Mouse (Mus musculus): ENCODE results near the gene Fmn2. TPM values are rescaled to one million over a fixed set of nuclear protein-coding genes. Genes with fewer than 3 reads are reported as not detected.

Fmn2 gene
- polyA plus RNA-seq, 1 experiment, result 0.92 TPM

DNA sequence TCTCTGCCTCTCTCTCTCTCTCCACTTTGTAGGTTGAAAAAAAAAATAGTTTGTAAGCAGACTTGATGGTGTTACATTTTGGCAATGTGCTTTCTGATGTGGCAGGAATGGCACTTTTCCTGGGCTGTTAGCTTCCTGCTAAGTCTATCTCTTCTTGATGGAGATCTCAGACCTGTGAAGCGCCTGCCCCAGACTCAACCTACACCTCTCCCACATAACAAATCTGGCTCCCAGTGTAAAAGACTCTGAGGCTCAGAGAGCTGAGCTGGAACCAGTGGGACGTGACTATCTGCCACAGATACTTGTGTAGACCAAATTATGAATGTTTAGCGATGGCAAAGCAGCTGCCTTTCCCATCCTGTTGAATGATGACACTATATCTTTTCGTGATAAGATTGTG is 310.2 kb downstream of the Fmn2 start:
- Histone ChIP-seq H3K27ac (ENCODE audit: control insufficient read depth, insufficient read depth, low read depth, low read length, poor library complexity) (no peak overlapping the region), H3K4me1 (ENCODE audit: control insufficient read depth, insufficient read depth, low read length) (no peaks in the 10 kb centered on the region), H3K4me3 (replicated peaks; ENCODE audit: control insufficient read depth, low read depth, low read length) (no peak overlapping the region)
- TF ChIP-seq POLR2A (IDR thresholded peaks at IDR 0.05; ENCODE audit: borderline replicate concordance, control insufficient read depth, low read depth, low read length), result no peak
- no peak for TF ChIP-seq CTCF (IDR thresholded peaks at IDR 0.05; ENCODE audit: control insufficient read depth, insufficient read depth, low read length)
- 72% methylated on average over 4 of the region's 4 CpGs for WGBS

DNA sequence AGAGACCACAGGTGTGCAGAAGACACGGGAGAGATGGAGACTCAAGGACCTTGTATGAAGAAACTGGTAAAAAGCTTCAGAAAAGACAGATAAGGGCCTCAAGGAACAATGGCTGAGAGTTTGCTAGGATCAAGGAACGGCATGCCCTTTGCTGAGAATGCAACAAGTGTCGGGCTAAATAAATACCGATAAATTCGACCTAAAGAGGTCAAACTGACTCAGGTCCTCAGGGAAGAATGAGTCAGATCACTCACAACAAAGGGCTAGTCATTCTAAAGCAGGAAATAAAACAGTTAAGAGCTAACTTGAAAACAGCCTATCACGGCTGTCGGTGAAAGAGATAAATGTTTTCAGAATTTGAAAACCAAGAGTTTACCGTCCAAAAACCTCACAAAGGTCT is 324.9 kb downstream of the Fmn2 start:
- Histone ChIP-seq H3K27ac (ENCODE audit: control insufficient read depth, insufficient read depth, low read depth, low read length, poor library complexity) (no peak overlapping the region), H3K4me3 (replicated peaks; ENCODE audit: control insufficient read depth, low read depth, low read length) (no peak overlapping the region), H3K4me1 (ENCODE audit: control insufficient read depth, insufficient read depth, low read length) (no peaks in the 10 kb centered on the region)
- TF ChIP-seq POLR2A (IDR thresholded peaks at IDR 0.05; ENCODE audit: borderline replicate concordance, control insufficient read depth, low read depth, low read length) (no peak), CTCF (IDR thresholded peaks at IDR 0.05; ENCODE audit: control insufficient read depth, insufficient read depth, low read length) (no peak)
- WGBS, result 50% methylated on average over 8 of the region's 8 CpGs

DNA sequence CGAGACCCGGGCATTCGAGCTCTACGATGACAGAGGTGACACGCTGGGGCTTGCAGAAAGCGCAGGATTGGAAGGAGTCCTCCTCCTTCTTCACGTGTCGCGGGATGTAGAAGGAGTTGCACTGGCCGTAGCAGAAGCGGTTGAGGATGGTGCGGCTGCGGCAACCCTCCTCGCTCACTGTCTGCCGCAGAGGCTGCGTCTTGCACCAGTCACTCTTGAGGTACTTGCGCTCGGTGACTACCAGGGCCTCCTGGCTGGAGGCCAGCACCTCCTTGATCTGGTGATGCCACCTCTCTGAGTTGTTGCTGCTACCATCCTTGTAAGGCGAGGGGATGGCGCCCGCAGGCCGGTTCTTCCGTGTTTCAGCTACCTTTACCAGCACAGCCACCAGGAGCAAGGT is 335.2 kb downstream of the Fmn2 start:
- TF ChIP-seq POLR2A (IDR thresholded peaks at IDR 0.05; ENCODE audit: borderline replicate concordance, control insufficient read depth, low read depth, low read length), result no peak
- TF ChIP-seq CTCF (IDR thresholded peaks at IDR 0.05; ENCODE audit: control insufficient read depth, insufficient read depth, low read length), result no peak
- WGBS, result 90% methylated on average over 23 of the region's 23 CpGs
- Histone ChIP-seq H3K4me3 (replicated peaks; ENCODE audit: control insufficient read depth, low read depth, low read length) (no peak overlapping the region), H3K27ac (ENCODE audit: control insufficient read depth, insufficient read depth, low read depth, low read length, poor library complexity) (no peak overlapping the region), H3K4me1 (ENCODE audit: control insufficient read depth, insufficient read depth, low read length) (no peaks in the 10 kb centered on the region)

- 79% methylated on average over 6 of the region's 6 CpGs for WGBS
- Histone ChIP-seq H3K4me1 (ENCODE audit: control insufficient read depth, insufficient read depth, low read length) (no peaks in the 10 kb centered on the region), H3K27ac (ENCODE audit: control insufficient read depth, insufficient read depth, low read depth, low read length, poor library complexity) (no peak overlapping the region), H3K4me3 (replicated peaks; ENCODE audit: control insufficient read depth, low read depth, low read length) (no peak overlapping the region)
- TF ChIP-seq CTCF (IDR thresholded peaks at IDR 0.05; ENCODE audit: control insufficient read depth, insufficient read depth, low read length), result no peak
- TF ChIP-seq POLR2A (IDR thresholded peaks at IDR 0.05; ENCODE audit: borderline replicate concordance, control insufficient read depth, low read depth, low read length), result no peak
These were observed 343.2 kb downstream of the Fmn2 start for GRCm38 (mm10) chr1:174844786-174845185.

DNA sequence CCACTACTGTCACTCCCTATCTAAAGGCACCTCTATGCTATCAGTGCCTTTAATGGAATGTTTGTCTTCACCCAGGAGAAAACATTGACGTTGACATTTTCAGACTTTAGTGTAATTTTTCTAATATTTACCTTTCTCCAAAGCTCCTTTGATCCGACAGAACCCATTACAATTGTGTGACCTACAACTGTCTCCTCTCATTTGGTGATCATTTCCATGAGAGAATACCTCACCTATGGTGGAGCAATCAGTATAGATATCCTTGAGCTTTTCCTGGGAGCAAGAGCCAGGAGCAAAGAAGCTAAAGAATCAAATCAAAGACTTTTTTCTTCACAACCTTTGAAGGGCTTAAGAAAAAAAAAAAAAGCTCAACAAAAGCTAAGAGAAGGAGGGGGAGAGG is 354.6 kb downstream of the Fmn2 start:
- H3K4me3 ChIP-seq (replicated peaks; ENCODE audit: control insufficient read depth, low read depth, low read length), result no peak overlapping the region
- no peak overlapping the region for H3K27ac ChIP-seq (ENCODE audit: control insufficient read depth, insufficient read depth, low read depth, low read length, poor library complexity)
- no peaks in the 10 kb centered on the region for H3K4me1 ChIP-seq (ENCODE audit: control insufficient read depth, insufficient read depth, low read length)
- no peak for TF ChIP-seq CTCF (IDR thresholded peaks at IDR 0.05; ENCODE audit: control insufficient read depth, insufficient read depth, low read length)
- no peak for TF ChIP-seq POLR2A (IDR thresholded peaks at IDR 0.05; ENCODE audit: borderline replicate concordance, control insufficient read depth, low read depth, low read length)
- WGBS, result 67% methylated on average over 2 of the region's 2 CpGs

DNA sequence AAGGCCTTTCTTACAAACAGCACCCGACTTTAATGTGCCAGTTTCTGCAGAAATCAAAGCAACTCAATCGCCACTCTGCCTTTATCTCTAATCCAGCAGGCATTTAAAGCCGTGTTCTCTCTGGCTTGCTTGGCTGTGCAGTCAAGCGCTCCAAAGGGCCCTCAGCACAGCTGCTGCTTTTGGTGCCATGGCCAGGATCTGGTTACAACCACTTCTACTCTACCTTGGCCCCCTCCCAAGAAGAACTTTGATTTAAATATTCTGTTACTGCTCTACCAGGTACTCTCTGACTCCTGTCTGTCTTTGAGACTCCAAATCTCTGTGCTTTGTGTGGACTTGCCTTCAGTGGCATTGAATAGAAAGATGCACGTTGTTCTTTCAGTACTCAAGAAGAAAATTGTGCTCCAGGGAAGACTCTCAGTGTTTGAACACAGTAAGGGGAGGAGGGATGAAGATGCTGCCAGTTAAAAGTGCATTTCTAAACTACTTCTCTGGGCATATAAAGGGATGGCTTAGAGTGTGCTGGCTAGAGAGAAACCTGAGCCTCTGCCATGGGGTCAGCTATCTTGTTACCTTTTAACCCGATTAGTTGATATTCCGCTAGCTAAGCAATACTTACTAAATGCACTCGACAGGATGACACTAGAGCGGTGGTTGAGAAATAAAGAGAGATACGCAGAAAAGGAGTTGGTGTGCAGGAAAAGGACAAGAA is 358.9 kb downstream of the Fmn2 start:
- WGBS, result 68% methylated on average over 10 of the region's 10 CpGs
- H3K27ac ChIP-seq (ENCODE audit: control insufficient read depth, insufficient read depth, low read depth, low read length, poor library complexity), result no peak overlapping the region
- TF ChIP-seq CTCF (IDR thresholded peaks at IDR 0.05; ENCODE audit: control insufficient read depth, insufficient read depth, low read length) (no peak), POLR2A (IDR thresholded peaks at IDR 0.05; ENCODE audit: borderline replicate concordance, control insufficient read depth, low read depth, low read length) (no peak)
- H3K4me3 ChIP-seq (replicated peaks; ENCODE audit: control insufficient read depth, low read depth, low read length), result no peak overlapping the region
- no peaks in the 10 kb centered on the region for H3K4me1 ChIP-seq (ENCODE audit: control insufficient read depth, insufficient read depth, low read length)

Other genes starting within 250 kb of the Fmn2 start
- gene Olfr419, start 249.8 kb upstream of the Fmn2 start, polyA plus RNA-seq (2011; ENCODE audit: insufficient read depth, insufficient read length, low replicate concordance, missing spikeins), result not detected in 2 replicates
- gene Mptx1, start 171.3 kb upstream of the Fmn2 start, polyA plus RNA-seq (2011; ENCODE audit: insufficient read depth, insufficient read length, low replicate concordance, missing spikeins), result not detected in 2 replicates
- not detected in 2 replicates for gene Olfr417, start 136.7 kb upstream of the Fmn2 start, polyA plus RNA-seq (2011; ENCODE audit: insufficient read depth, insufficient read length, low replicate concordance, missing spikeins)
- not detected in 2 replicates for gene Olfr248, start 110.8 kb upstream of the Fmn2 start, polyA plus RNA-seq (2011; ENCODE audit: insufficient read depth, insufficient read length, low replicate concordance, missing spikeins)
- not detected in 2 replicates for gene Olfr414, start 77.8 kb upstream of the Fmn2 start, polyA plus RNA-seq (2011; ENCODE audit: insufficient read depth, insufficient read length, low replicate concordance, missing spikeins)
- not detected in 2 replicates for gene Olfr220, start 59.7 kb upstream of the Fmn2 start, polyA plus RNA-seq (2011; ENCODE audit: insufficient read depth, insufficient read length, low replicate concordance, missing spikeins)

All from bone marrow, adult 2 months (tissue).